ENCODE assay signal across 19 mouse cellular contexts in the genomic region with DNA sequence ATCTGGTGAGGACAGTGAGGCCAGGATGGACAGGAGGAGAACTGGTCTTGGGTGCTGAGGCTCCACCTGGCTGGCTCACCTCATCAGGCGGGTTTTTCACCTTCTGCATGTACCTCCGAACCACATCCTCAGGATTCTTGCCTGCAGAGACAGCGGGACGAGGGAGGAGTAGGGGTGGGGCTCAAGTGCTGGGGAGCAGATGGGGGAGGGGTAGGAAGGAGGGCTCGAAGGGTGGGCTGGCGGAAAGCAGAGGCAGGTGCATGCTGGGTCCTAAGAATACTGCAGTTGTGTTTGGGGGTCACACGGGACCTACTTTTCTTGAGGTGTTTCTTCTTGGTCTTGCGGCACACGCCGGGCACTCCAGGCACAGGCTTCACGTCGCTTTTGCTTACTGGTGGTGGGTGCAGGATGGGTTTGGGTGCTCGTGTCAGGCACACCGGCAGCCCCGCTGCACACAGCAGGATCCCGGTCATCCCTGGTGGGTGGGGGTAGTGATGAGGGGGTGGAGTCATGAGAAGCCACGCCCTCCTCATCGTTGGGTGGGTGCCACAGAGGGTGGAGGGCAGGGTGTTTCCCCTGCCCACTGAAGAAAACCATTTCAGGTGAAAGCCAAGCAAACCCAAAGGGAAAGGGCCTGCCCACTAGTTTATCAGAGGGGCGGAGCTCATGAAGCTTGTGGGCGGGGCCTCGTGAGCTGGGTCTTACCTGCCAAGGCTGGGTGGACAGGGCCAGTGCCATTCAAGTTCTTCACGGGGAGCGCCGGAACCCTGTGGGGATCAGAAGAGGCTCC. TPM values are rescaled to one million over a fixed set of nuclear protein-coding genes. Genes with fewer than 3 reads are reported as not detected.
A peak's percentile ranks its signal among the peaks of the same experiment; 100 is the strongest.
DNase-seq lines count a peak whose midpoint lies in the region; ATAC-seq and TF ChIP-seq lines count a peak whose summit lies in the region.
"Had no signal": no experiment of that assay in that cellular context is flagged by ENCODE, and none has a peak within 500 bp of the region (broad histone marks: within the 10 kb centered on the region; RNA-seq: fewer than 3 reads in every experiment).

No protein-coding gene starts in this region.

- 13% methylated on average over 24 of the region's 24 CpGs for WGBS in liver, postnatal 0 days (ENCODE audit: insufficient replicate concordance)
- 14% methylated on average over 24 of the region's 24 CpGs for WGBS in liver, embryonic 12.5 days (ENCODE audit: insufficient replicate concordance)
- WGBS in thymus, adult 2 months = 41% methylated on average over 24 of the region's 24 CpGs

- H3K27me3 ChIP-seq in liver, postnatal 0 days (ENCODE audit: insufficient read depth, low read length) = peaks cover 32% of the 10 kb centered on the region
- peaks cover 90% of the 10 kb centered on the region for H3K27me3 ChIP-seq in liver, embryonic 12.5 days (replicated peaks)
- no peaks in the 10 kb centered on the region for H3K27me3 ChIP-seq in thymus, adult 2 months (ENCODE audit: control insufficient read depth, insufficient read depth, low read length)

- no peak for TF ChIP-seq POLR2A in thymus, adult 2 months (IDR thresholded peaks at IDR 0.05; ENCODE audit: control insufficient read depth, extremely low read depth, insufficient read depth, low read length, poor library complexity)

- intact Hi-C loops in left cerebral cortex, postnatal 14 days (cut with DNase I) = no loop called here

- H3K4me2 ChIP-seq in liver, postnatal 0 days (ENCODE audit: low read depth, low read length) = no peak overlapping the region
- no peak overlapping the region for H3K4me2 ChIP-seq in liver, embryonic 12.5 days
- H3K4me2 ChIP-seq: heart, embryonic 11.5 days; hindbrain, embryonic 15.5 days; liver, embryonic 11.5 days had no signal

- H3K9ac ChIP-seq in liver, postnatal 0 days (replicated peaks) = no peak overlapping the region
- H3K9ac ChIP-seq in liver, embryonic 12.5 days = no peak overlapping the region
- H3K9ac ChIP-seq: hindbrain, embryonic 15.5 days had no signal

- H3K9me3 ChIP-seq in liver, postnatal 0 days (ENCODE audit: low read length) = no peaks in the 10 kb centered on the region
- H3K9me3 ChIP-seq in liver, embryonic 12.5 days (replicated peaks) = no peaks in the 10 kb centered on the region
- H3K9me3 ChIP-seq: hindbrain, embryonic 15.5 days had no signal

- no peak for ATAC-seq in liver, postnatal 0 days
- no peak for ATAC-seq in liver, embryonic 12.5 days
- ATAC-seq: forebrain, embryonic 14.5 days; midbrain, embryonic 16.5 days had no signal

- no peak for TF ChIP-seq EP300 in liver, postnatal 0 days (IDR thresholded peaks at IDR 0.05; ENCODE audit: low read depth)

- H3K4me1 ChIP-seq in liver, postnatal 0 days (ENCODE audit: insufficient read depth) = 0 out of 2 replicates have a peak, but pooled peaks cover 3% of the 10 kb centered on the region
- no peaks in the 10 kb centered on the region for H3K4me1 ChIP-seq in liver, embryonic 12.5 days
- peaks cover 61% of the 10 kb centered on the region for H3K4me1 ChIP-seq in thymus, adult 2 months (replicated peaks; ENCODE audit: control insufficient read depth, insufficient read depth, low read length)

- H3K27ac ChIP-seq in liver, postnatal 0 days (ENCODE audit: low read depth) = no peak overlapping the region
- no peak overlapping the region for H3K27ac ChIP-seq in liver, embryonic 12.5 days
- no peak overlapping the region for H3K27ac ChIP-seq in thymus, adult 2 months (ENCODE audit: control insufficient read depth, insufficient read depth, low read length)
- H3K27ac ChIP-seq: hindbrain, embryonic 15.5 days had no signal

- H3K36me3 ChIP-seq in liver, postnatal 0 days (replicated peaks; ENCODE audit: insufficient read depth, low read length) = no peaks in the 10 kb centered on the region
- no peaks in the 10 kb centered on the region for H3K36me3 ChIP-seq in liver, embryonic 12.5 days
- H3K36me3 ChIP-seq in thymus, adult 2 months (ENCODE audit: control insufficient read depth, insufficient read depth, low read length) = no peaks in the 10 kb centered on the region

- no peak overlapping the region for H3K4me3 ChIP-seq in liver, postnatal 0 days (ENCODE audit: low read depth, low read length)
- H3K4me3 ChIP-seq in liver, embryonic 12.5 days = no peak overlapping the region
- no peak overlapping the region for H3K4me3 ChIP-seq in thymus, adult 2 months (ENCODE audit: control insufficient read depth, insufficient read depth, low read length)
- H3K4me3 ChIP-seq: hindbrain, embryonic 15.5 days had no signal

- TF ChIP-seq CTCF in liver, postnatal 0 days (IDR thresholded peaks at IDR 0.05; ENCODE audit: low read depth) = no peak
- no peak for TF ChIP-seq CTCF in thymus, adult 2 months (IDR thresholded peaks at IDR 0.05; ENCODE audit: borderline replicate concordance, control insufficient read depth, extremely low read depth, insufficient read depth, low read length, poor library complexity)

- DNase-seq in cerebellum, adult 9-11 months = peak; percentile 40
- no peak for DNase-seq in cerebellum, postnatal 4 days (ENCODE audit: low spot score in 2 of 2)
- DNase-seq in liver, postnatal 0 days = peak; percentile 21
- peak; percentile 18 for DNase-seq in thymus, postnatal 25 days
- DNase-seq in thymus, adult 2 months = no peak
- DNase-seq in left cerebral cortex, postnatal 14 days (ENCODE audit: low spot score in 2 of 2) = no peak
- DNase-seq in right cerebral cortex, postnatal 36 days (ENCODE audit: low spot score in 2 of 2) = no peak
- DNase-seq: cerebellum, adult 8-10 months; gastrocnemius, postnatal 10 days; lung, postnatal 36 days; right cerebral cortex, adult 18-20 months had no signal

RNA-seq across cellular contexts. Expression of gene Dtx1, which starts 28.6 kb away (rescaled TPM):
- polyA plus RNA-seq in liver, postnatal 0 days (2015; fragmentation: Nextera tagmentation; extraction: Ambion mirVana) = 0.23 and 0.25 TPM in 2 replicates
- 0.37 and 0.67 TPM in 2 replicates for polyA plus RNA-seq in liver, embryonic 12.5 days (2016; fragmentation: Nextera tagmentation; extraction: Ambion mirVana)
- polyA plus RNA-seq in thymus, adult 2 months (2012; rRNA removed) = 60.6 and 66.6 TPM in 2 replicates
- total RNA-seq in left cerebral cortex, postnatal 14 days (2021) = 10 to 100 TPM; 72.6 to 80.1 TPM

RNA-seq across cellular contexts. Expression of gene Rasal1, which starts 34.6 kb away (rescaled TPM):
- polyA plus RNA-seq in liver, postnatal 0 days (2015; fragmentation: Nextera tagmentation; extraction: Ambion mirVana) = 0.20 and 0.36 TPM in 2 replicates
- polyA plus RNA-seq in liver, embryonic 12.5 days (2016; fragmentation: Nextera tagmentation; extraction: Ambion mirVana) = 0.19 and 0.20 TPM in 2 replicates
- 27.7 and 28.0 TPM in 2 replicates for polyA plus RNA-seq in thymus, adult 2 months (2012; rRNA removed)
- 100 to 1,000 TPM in 1 of 2 experiments, 10 to 100 TPM in 1; 94.2 to 107 TPM for total RNA-seq in left cerebral cortex, postnatal 14 days (2021)

RNA-seq across cellular contexts. Expression of gene Cfap73, which starts 49.1 kb away (rescaled TPM):
- polyA plus RNA-seq in liver, postnatal 0 days (2015; fragmentation: Nextera tagmentation; extraction: Ambion mirVana) = not detected in 2 replicates
- polyA plus RNA-seq in liver, embryonic 12.5 days (2016; fragmentation: Nextera tagmentation; extraction: Ambion mirVana) = not detected in 2 replicates
- 0.15 and 0.33 TPM in 2 replicates for polyA plus RNA-seq in thymus, adult 2 months (2012; rRNA removed)
- total RNA-seq in left cerebral cortex, postnatal 14 days (2021) = not detected
- total RNA-seq: gastrocnemius, postnatal 10 days; left cerebral cortex, adult 18-20 months had no signal
- polyA plus RNA-seq: heart, embryonic 11.5 days; liver, embryonic 11.5 days; stomach, embryonic 16.5 days had no signal

Comparison
In these comparisons a context has a peak if more than half of its experiments do, and no peak if none do; other contexts are left out.
1. DNase-seq: peak in cerebellum, adult 9-11 months (single experiment), liver, postnatal 0 days (single experiment) and thymus, postnatal 25 days (single experiment); none in cerebellum, postnatal 4 days (0 of 2), thymus, adult 2 months (single experiment), left cerebral cortex, postnatal 14 days (0 of 2) and right cerebral cortex, postnatal 36 days (0 of 2).
2. RNA of gene Dtx1, which starts 28.6 kb away (polyA plus RNA-seq): 60.6 to 66.6 TPM in thymus, adult 2 months; 0.37 to 0.67 TPM in liver, embryonic 12.5 days and 0.23 to 0.25 TPM in liver, postnatal 0 days; every median in the first group is over 10 times any median in the second.
3. RNA of gene Rasal1, which starts 34.6 kb away (polyA plus RNA-seq): 27.7 to 28.0 TPM in thymus, adult 2 months; 0.19 to 0.20 TPM in liver, embryonic 12.5 days and 0.20 to 0.36 TPM in liver, postnatal 0 days; every median in the first group is over 10 times any median in the second.